16 mouse cellular contexts compared by ENCODE assay signal in genomic region chr9:73859469-73859868, GRCm38 (mm10).
"Had no signal": no experiment of that assay in that cellular context is flagged by ENCODE, and none has a peak within 500 bp of the region (broad histone marks: within the 10 kb centered on the region; RNA-seq: fewer than 3 reads in every experiment).

No protein-coding gene starts in this region.

- DNase-seq: gastrocnemius, postnatal 14 days; gastrocnemius, postnatal 36 days; heart, adult 2 months; heart, postnatal 14 days; heart, postnatal 36 days; kidney, adult 11 months; kidney, adult 2 months; kidney, adult 9 months; kidney, postnatal 14 days; kidney, postnatal 36 days; layer of hippocampus, adult 9-11 months; layer of hippocampus, postnatal 36 days; left cerebral cortex, postnatal 4 days had no signal

- ATAC-seq: hindbrain, postnatal 0 days; intestine, embryonic 16.5 days; liver, embryonic 12.5 days had no signal
